Mouse (Mus musculus): ENCODE measurements at regions not wholly inside any gene's neighbourhood (a gene's known extent, or its start where the extent isn't known, plus 50 kb on each side); places are given as distances from the start of the nearest gene placed in this dataset.
"Not testable (repeated sequence)": the region's sequence is repeated elsewhere in the genome, so short reads cannot be mapped to it uniquely, and the experiment has no call there.

- DNase-seq = peak; percentile 59
Measured at GRCm38 (mm10) chr16:73647201-73647782, 764.3 kb downstream of the Robo2 start.

- DNase-seq = no peak
Measured at GRCm38 (mm10) chr16:73613017-73613416, 798.6 kb downstream of the Robo2 start.

DNA sequence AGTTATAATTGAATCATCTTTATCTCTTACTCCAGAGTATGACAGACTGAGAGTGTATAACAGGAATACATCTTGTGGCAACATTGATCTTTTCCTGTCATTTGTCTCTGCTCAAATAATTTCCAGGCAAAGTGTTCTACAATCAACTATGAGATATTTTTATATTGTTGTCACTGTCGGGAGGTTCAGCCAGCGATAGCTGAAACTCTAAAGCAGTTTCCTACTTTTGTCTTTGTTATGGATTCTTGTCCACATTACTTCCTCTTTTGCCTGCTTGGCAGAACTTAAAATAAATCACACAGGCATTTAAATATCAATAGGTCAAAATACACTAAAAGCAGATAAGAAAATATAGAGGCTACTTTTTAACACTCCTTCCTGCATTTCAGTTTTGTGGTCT, 820.2 kb downstream of the Robo2 start:
- no peak for DNase-seq

- no peak for DNase-seq
Measured at GRCm38 (mm10) chr16:73561216-73561615, 850.4 kb downstream of the Robo2 start.

DNA sequence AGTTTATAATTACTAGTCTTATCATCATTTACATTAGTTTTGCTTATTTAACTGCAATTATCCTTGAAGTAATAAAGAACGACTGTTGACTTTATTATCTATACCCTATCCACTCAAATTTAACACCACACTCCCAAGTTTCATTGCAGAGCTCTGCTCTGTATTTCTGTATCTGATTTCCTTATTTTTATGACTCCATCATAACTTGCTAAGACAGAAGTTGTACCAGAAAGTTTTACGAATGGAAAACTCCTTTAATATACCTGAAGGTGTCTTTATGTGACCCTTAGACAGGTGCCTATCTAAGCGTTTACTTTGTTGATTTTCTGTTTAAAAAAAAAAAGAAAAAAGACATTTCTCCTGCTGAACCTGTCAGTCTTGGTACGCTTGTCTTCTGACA, 854.7 kb downstream of the Robo2 start:
- no peak for DNase-seq

- no peak for DNase-seq
Measured at GRCm38 (mm10) chr16:73543651-73544050, 868.0 kb downstream of the Robo2 start.

DNA sequence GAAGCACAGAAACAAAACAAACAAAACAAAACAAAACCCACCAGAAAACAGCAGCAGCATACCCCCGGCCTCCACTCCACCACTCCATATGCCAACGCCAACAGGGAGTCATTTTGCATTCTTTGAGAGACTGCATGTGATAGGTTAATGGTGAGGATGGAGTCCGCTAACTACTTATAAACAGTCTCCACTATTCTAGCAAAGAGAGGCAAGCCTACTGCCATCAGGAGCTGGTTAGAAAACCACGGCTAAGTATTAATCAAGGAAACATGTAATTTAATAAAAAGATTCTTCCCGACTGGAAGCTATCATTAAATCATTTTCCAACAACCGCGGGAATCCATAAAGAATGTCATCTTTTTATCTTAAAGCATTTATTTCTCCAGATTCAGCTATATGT, 873.6 kb downstream of the Robo2 start:
- DNase-seq = no peak

- no peak for DNase-seq
Measured at GRCm38 (mm10) chr16:73537541-73537940, 874.1 kb downstream of the Robo2 start.

DNA sequence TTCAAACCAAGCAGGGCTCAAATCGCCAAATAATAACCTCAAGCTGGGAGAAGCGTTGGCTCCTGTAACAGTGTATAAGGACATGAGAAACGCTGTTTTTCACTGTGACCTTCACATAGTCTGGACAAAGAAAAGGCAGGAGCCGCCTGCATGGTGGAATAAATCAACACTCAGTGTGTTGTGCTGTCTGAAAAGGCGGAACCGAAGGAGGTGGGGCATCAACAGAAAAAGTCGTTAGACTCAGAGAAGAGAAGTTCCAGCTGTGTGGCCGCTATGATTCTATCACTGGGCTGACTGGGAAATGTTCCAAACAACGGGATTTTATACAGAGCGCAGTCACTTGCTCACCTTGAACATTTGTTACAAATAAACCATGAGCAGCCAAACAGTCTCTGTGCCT, 881.4 kb downstream of the Robo2 start:
- peak; percentile 1 for DNase-seq

GRCm38 (mm10) chr16:73522931-73523330, 888.7 kb downstream of the Robo2 start:
- not testable (repeated sequence) for DNase-seq

- DNase-seq = no peak
Measured at GRCm38 (mm10) chr16:73504759-73505158, 906.9 kb downstream of the Robo2 start.

DNA sequence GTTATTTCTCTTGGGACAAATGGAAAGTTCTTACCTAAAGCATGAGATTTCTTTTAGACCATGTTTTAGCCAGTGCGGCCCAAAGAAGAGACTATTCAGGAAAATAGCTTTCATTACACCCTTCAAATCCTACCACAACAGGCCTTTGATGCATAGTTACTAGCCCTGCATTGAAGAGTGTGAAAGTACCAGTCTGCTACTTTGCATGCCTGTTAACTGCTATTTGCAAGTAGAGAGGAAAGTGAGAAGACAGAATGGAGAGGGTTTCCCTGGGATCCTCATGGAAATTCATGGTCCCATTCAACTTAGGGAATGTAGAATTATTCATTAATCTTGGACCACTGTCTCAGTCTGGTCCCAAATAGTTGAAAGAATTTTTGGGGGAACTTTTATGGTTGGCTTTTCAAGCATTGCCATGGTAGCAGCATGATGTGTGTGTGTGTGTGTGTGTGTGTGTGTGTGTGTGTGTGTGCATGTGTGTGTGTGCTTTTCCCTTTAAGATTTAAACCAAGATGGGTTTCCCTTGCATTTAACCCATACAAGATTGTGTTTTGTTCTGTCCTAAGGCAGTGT, 912.9 kb downstream of the Robo2 start:
- DNase-seq = no peak

GRCm38 (mm10) chr16:73483214-73483856, 928.3 kb downstream of the Robo2 start:
- DNase-seq = no peak

DNA sequence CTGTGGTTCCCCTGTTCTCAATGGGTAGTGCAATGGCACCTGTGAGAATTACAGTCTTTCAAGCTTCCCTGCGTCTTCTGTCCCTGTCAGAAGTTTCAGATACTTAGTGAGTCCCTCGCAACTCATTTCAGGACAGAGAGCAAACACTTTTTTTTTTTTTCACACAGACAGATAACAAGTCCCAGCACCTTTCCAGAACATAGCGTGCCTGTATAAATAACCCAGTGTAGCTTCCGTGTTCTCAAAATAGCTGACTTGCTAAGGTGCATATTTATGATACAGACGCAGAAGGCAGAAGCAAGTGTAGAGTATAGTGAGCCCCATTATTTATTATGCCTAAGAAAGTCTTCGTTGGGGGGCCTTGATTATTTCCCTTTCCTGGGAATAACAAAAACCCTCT, 929.4 kb downstream of the Robo2 start:
- DNase-seq = no peak

- DNase-seq = no peak
Measured at GRCm38 (mm10) chr16:73473502-73473901, 938.1 kb downstream of the Robo2 start.

GRCm38 (mm10) chr16:73471547-73471946, 940.1 kb downstream of the Robo2 start:
- DNase-seq = peak; percentile 49

DNA sequence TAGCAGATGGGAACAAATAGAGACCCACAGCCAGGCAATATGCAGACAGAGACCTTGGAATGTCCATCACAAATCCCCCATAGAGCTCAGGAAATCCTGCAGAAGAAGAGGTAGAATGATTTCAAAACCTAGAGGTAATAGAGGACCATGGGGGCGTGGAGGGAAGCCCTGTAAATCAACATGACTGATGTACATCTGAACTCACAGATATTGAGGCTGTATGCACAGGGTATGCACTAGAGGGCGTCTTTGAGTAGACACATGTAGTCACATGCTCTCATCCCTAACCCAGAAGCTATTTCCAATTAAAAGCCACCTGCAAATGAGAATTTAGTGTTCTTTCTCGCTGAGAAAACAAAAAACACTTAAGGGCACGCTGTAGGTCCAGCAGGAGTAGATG, 941.1 kb downstream of the Robo2 start:
- no peak for DNase-seq

GRCm38 (mm10) chr16:73466296-73466695, 945.3 kb downstream of the Robo2 start:
- DNase-seq = no peak

GRCm38 (mm10) chr16:73462516-73462915, 949.1 kb downstream of the Robo2 start:
- no peak for DNase-seq

DNA sequence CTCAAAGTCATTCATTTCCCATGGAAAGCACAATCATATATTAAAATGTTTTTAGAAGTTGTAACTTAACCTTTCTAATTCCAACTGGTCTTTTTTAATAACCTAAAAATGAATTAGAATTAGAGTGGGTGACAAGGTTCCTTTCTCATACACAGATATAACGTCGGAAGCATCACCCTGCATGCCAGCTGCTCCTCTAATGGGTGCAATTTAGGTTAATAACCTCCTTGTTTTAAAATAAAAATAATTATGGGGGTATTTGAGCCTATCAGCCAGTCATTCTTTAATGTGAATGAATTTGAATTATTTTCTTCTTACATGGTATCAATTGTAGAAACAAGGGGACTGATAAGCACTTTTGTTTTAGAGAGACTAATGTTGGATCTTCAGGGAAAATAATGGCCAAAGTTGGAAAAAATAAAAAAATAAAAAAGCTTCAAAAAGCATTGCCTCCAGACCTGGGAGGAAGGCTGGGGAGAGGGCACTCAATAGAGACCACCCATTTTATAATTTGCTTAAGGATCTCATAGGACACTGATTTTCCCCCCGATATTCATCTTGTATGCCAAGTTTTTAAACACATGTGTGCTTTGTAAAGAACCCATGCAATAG, 960.9 kb downstream of the Robo2 start:
- DNase-seq = no peak

GRCm38 (mm10) chr16:73449836-73450235, 961.8 kb downstream of the Robo2 start:
- no peak for DNase-seq

GRCm38 (mm10) chr16:73435726-73436125, 975.9 kb downstream of the Robo2 start:
- no peak for DNase-seq

GRCm38 (mm10) chr16:73424851-73425250, 986.8 kb downstream of the Robo2 start:
- no peak for DNase-seq

DNA sequence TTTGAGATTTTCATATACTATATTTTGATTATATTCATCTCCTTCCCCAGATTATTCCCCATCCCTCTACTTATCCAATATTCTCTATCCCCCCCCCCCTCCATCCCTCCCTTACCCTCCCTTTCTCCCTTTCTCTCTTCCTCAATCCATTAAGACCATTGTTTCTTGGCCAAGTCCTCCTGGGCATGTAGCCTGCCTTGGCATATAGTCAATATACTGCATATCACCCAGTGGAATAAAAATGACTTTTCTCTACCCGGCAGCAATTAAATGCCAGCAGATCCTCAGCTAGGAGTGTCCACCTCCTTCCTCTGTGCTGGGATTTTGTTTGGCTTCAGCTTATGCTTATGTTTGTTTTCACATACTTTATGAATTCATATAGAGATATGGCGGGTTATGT, 987.3 kb downstream of the Robo2 start:
- DNase-seq = no peak

Data from lung, postnatal 14 days (tissue).